Mouse (Mus musculus) embryonic facial prominence, embryonic 14.5 days (tissue): ENCODE results near the gene Tdrd1. TPM values are rescaled to one million over a fixed set of nuclear protein-coding genes. Genes with fewer than 3 reads are reported as not detected.

Source experiments
- ATAC-seq: fragments of 200-750 bp; cut with Nextera tagmentation; 2 replicates; pipeline ENCODE4 v1.8.0; 2017; ENCODE audit warnings: low read depth, moderate number of reproducible peaks, moderate TSS enrichment
- DNase-seq: peaks from one replicate; pipeline ENCODE4 v3.0.0-alpha.2; 2015; ENCODE audit warnings: low spot score
- H3K27ac ChIP-seq: fragments of 300-500 bp; sonication (generic); replicated peaks from 2 replicates; pipeline ENCODE4 v1.5.1; 2014; ENCODE audit warnings: low read depth, mild to moderate bottlenecking, low read length, moderate library complexity
- H3K27me3 ChIP-seq: fragments of 300-500 bp; sonication (generic); replicated peaks from 2 replicates; pipeline ENCODE4 v1.6.1; 2014; ENCODE audit warnings: low read length; ENCODE audit not compliant: control insufficient read depth, insufficient read depth
- H3K36me3 ChIP-seq: fragments of 300-500 bp; sonication (generic); 2 replicates; pipeline ENCODE4 v1.6.1; 2014; ENCODE audit warnings: low read length, mixed read lengths; ENCODE audit not compliant: control insufficient read depth, insufficient read depth
- H3K4me1 ChIP-seq: fragments of 300-500 bp; sonication (generic); 2 replicates; pipeline ENCODE4 v1.6.1; 2014; ENCODE audit warnings: antibody characterized with exemption, low read length; ENCODE audit not compliant: control insufficient read depth, insufficient read depth
- H3K4me2 ChIP-seq: fragments of 300-500 bp; sonication (generic); 2 replicates; pipeline ENCODE4 v1.6.1; 2014; ENCODE audit warnings: low read depth, mild to moderate bottlenecking, low read length, moderate library complexity, mixed read lengths
- H3K4me3 ChIP-seq: fragments of 300-500 bp; sonication (generic); 2 replicates; pipeline ENCODE4 v1.5.1; 2014; ENCODE audit warnings: low read depth, mild to moderate bottlenecking, low read length
- H3K9ac ChIP-seq: fragments of 300-500 bp; sonication (generic); 2 replicates; pipeline ENCODE4 v1.6.1; 2014; ENCODE audit warnings: low read depth, mild to moderate bottlenecking, low read length, moderate library complexity, mixed read lengths
- H3K9me3 ChIP-seq: fragments of 300-500 bp; sonication (generic); 2 replicates; pipeline ENCODE4 v1.6.1; 2016; ENCODE audit warnings: low read length; ENCODE audit not compliant: control insufficient read depth
- WGBS: fragments of 180-500 bp; shearing (Covaris S2); extraction: QIAGEN DNeasy Blood & Tissue Kit; methylation state at CpG from one replicate; pipeline ENCODE4 v1.1.7; 2014; 5-methylcytosine and 5-hydroxymethylcytosine counted together
- polyA plus RNA-seq: library from polyadenylated mRNA; unstranded; fragments of >200 nt; fragmentation: Nextera tagmentation; extraction: Ambion mirVana; gene quantifications from 2 replicates; pipeline ENCODE4 v1.2.1, GENCODE M21; 2014

The Tdrd1 gene
- polyA plus RNA-seq, 1 experiment from 2014 or later: 1.6 TPM

DNA sequence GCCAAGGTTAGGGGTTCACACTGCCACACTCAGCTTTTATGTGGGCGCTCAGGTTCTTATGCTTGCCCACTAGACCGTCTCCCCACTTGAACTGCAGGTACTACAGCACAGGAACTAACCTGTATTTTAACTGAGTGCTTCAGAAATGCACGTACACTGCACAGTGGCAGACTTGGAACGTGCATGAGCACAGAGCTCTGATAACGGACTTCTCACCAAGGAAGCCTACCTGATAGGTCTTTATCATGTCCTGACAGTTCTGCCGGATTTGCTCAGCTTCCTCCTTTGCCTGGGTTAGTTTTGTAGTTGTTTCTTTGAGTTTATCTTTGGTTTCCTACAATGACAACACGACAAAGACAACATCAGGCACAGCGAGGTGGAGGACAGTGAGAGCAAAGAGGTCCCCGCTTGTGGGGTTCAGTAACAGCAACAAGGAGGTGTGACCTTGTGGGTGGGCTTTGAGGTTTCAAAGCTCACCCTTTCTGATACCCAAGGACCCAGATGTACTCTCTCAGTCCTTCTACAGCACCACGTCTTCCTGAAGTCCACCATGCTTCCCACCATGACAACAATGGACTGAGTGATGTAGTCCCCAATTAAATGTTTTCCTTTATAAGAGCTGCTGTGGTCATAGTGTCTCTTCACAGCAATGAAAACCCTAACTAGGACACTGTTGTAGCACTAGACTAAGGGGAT lies 24.2 kb upstream of the Tdrd1 start:
- 92% methylated on average over 10 of the region's 10 CpGs for WGBS
- H3K4me3 ChIP-seq: no peak overlapping the region
- no peaks in the 10 kb centered on the region for H3K9me3 ChIP-seq
- no peaks in the 10 kb centered on the region for H3K4me1 ChIP-seq
- H3K27ac ChIP-seq: no peak overlapping the region
- no peak overlapping the region for H3K9ac ChIP-seq
- peaks cover 89% of the 10 kb centered on the region for H3K36me3 ChIP-seq
- no peak overlapping the region for H3K4me2 ChIP-seq
- DNase-seq (no peak), ATAC-seq (no peak)
- no peaks in the 10 kb centered on the region for H3K27me3 ChIP-seq

- Histone ChIP-seq H3K9me3 (no peaks in the 10 kb centered on the region), H3K4me2 (no peak overlapping the region), H3K9ac (no peak overlapping the region), H3K4me3 (no peak overlapping the region), H3K27me3 (no peaks in the 10 kb centered on the region), H3K4me1 (no peaks in the 10 kb centered on the region), H3K36me3 (peaks cover 91% of the 10 kb centered on the region), H3K27ac (no peak overlapping the region)
- DNase-seq (no peak), ATAC-seq (no peak)
- 75% methylated on average over 3 of the region's 3 CpGs for WGBS
Observed at GRCm38 (mm10) chr19:56802352-56802746, 23.7 kb upstream of the Tdrd1 start.

DNA sequence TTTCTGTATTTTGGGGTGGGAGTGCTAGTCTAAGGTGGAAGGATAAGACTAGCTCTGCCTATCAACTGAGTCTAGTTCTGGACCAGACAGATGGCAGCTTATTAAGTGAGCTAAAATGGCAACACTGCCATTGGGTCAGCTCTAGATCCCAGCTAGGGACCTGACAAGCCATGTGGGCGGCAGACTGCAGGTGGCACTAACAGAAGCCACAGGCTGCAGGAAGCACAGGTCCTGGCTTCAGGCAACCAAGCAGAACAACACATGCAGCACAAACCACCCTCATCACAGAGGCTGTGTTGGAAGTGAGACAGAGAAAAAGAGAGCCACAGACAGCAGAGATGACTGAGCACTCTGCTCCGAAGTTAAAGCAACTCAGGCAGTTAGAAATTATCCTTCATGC lies 20.6 kb upstream of the Tdrd1 start:
- Histone ChIP-seq H3K27ac (no peak overlapping the region), H3K4me1 (no peaks in the 10 kb centered on the region), H3K9me3 (no peaks in the 10 kb centered on the region), H3K36me3 (peaks cover 89% of the 10 kb centered on the region), H3K4me3 (no peak overlapping the region), H3K27me3 (no peaks in the 10 kb centered on the region), H3K9ac (no peak overlapping the region), H3K4me2 (no peak overlapping the region)
- 92% methylated on average over 2 of the region's 2 CpGs for WGBS
- DNase-seq (no peak), ATAC-seq (no peak)

DNA sequence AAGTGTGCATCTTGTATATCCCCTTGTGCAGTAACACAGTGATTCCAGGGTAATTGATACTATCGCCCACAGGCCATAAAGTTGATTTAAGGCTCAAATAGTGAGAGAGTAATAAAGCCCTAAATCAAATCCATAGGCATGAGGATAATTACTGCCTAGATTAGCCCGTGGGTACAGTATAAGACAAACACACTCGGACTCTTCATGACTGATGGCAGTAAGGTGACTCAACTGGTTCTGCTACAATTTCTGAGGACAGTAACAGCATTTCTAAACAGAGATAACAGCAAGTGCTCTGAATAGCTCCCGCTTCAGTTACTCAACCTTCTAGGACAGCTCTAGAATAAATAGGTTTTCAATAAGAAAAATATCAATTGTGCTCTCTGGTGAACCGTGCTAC lies 18.9 kb upstream of the Tdrd1 start:
- 75% methylated on average over 5 of the region's 5 CpGs for WGBS
- Histone ChIP-seq H3K9ac (no peak overlapping the region), H3K4me3 (no peak overlapping the region), H3K27ac (no peak overlapping the region), H3K27me3 (no peaks in the 10 kb centered on the region), H3K4me1 (no peaks in the 10 kb centered on the region), H3K4me2 (no peak overlapping the region), H3K9me3 (no peaks in the 10 kb centered on the region), H3K36me3 (peaks cover 80% of the 10 kb centered on the region)
- DNase-seq (no peak), ATAC-seq (no peak)

GRCm38 (mm10) chr19:56808771-56809170 lies 17.2 kb upstream of the Tdrd1 start:
- 55% methylated on average over 5 of the region's 5 CpGs for WGBS
- no peak overlapping the region for H3K9ac ChIP-seq
- ATAC-seq: no peak
- H3K4me2 ChIP-seq: no peak overlapping the region
- no peaks in the 10 kb centered on the region for H3K4me1 ChIP-seq
- H3K36me3 ChIP-seq: peaks cover 80% of the 10 kb centered on the region
- H3K27ac ChIP-seq: no peak overlapping the region
- DNase-seq: peak; percentile 41
- no peaks in the 10 kb centered on the region for H3K9me3 ChIP-seq
- H3K27me3 ChIP-seq: no peaks in the 10 kb centered on the region
- no peak overlapping the region for H3K4me3 ChIP-seq

DNA sequence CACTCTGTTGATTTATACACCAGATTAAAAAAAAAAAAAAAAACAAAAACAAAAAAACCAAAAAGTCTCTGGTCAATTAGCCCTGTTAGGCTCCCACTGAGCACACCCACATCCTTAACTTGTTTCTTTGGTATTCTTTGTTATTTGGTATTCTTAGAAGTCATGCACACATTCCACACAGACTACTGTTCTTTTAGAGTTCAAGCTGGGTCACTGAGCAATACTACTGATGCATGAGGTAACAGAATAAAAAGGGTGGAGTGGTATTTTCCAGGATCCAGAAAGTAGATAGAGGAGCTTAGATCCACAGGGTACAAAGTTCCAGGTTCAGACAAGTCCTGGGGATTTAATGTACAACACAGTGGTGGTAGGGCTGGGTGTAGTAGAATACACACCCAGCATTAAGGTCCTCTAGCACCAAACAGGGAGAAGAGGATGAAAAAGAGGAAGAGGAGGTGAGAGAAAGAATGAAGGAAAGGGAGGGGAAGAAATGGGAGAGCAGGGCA lies 15.3 kb upstream of the Tdrd1 start:
- Histone ChIP-seq H3K36me3 (peaks cover 67% of the 10 kb centered on the region), H3K4me1 (no peaks in the 10 kb centered on the region), H3K4me2 (no peak overlapping the region), H3K4me3 (no peak overlapping the region), H3K27ac (no peak overlapping the region), H3K27me3 (no peaks in the 10 kb centered on the region), H3K9me3 (no peaks in the 10 kb centered on the region), H3K9ac (no peak overlapping the region)
- no peak for DNase-seq
- ATAC-seq: no peak

DNA sequence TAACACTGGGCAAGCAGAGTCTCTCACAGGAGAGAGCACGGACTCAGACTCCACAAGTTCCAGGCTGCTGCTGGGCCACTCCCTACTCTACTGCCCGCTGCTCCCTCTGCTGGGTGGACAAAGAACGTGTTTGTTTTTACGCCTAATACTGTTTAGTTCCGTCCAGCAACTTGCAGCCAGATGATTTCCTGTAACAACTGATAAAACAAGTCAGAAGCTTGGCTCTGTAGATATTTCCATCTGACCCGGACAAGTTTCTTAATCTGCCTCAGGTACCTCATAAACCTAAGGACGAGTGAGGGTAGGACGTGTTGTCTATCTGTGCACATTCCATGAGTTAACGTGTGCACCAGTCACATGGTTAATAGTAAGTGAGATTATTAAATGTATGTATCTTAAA lies 14.4 kb upstream of the Tdrd1 start:
- Histone ChIP-seq H3K4me1 (0 out of 2 replicates have a peak, but pooled peaks cover 1% of the 10 kb centered on the region), H3K27ac (no peak overlapping the region), H3K4me3 (no peak overlapping the region), H3K9me3 (no peaks in the 10 kb centered on the region), H3K4me2 (no peak overlapping the region), H3K9ac (no peak overlapping the region), H3K27me3 (no peaks in the 10 kb centered on the region), H3K36me3 (peaks cover 59% of the 10 kb centered on the region)
- DNase-seq (peak; percentile 54), ATAC-seq (peak; percentile 57; the same call in 1 of the 2 replicates)
- WGBS: 43% methylated on average over 9 of the region's 9 CpGs

GRCm38 (mm10) chr19:56813360-56813759 lies 12.6 kb upstream of the Tdrd1 start:
- no peak overlapping the region for H3K27ac ChIP-seq
- WGBS: 76% methylated on average over 4 of the region's 4 CpGs
- H3K4me3 ChIP-seq: no peak overlapping the region
- no peak overlapping the region for H3K9ac ChIP-seq
- no peaks in the 10 kb centered on the region for H3K27me3 ChIP-seq
- DNase-seq (no peak), ATAC-seq (no peak)
- no peaks in the 10 kb centered on the region for H3K9me3 ChIP-seq
- peaks cover 41% of the 10 kb centered on the region for H3K36me3 ChIP-seq
- H3K4me2 ChIP-seq: no peak overlapping the region
- H3K4me1 ChIP-seq: peaks cover 19% of the 10 kb centered on the region
